In genomic region chr13:42968537-42968936, GRCm38 (mm10) we compare ENCODE assay signal across 33 mouse cellular contexts.
"Had no signal": no experiment of that assay in that cellular context is flagged by ENCODE, and none has a peak within 500 bp of the region (broad histone marks: within the 10 kb centered on the region; RNA-seq: fewer than 3 reads in every experiment).

No protein-coding gene starts in this region.

- H3K27ac ChIP-seq: heart, embryonic 13.5 days; heart, embryonic 15.5 days; hindbrain, embryonic 10.5 days; hindbrain, embryonic 12.5 days; hindbrain, embryonic 13.5 days; hindbrain, embryonic 14.5 days; hindbrain, embryonic 15.5 days; hindbrain, postnatal 0 days; intestine, embryonic 15.5 days; kidney, embryonic 15.5 days; kidney, postnatal 0 days; left cerebral cortex, adult 2 months had no signal

- ATAC-seq: hindbrain, embryonic 16.5 days; hindbrain, postnatal 0 days; inflammation-experienced regulatory T-cells, adult 6 months; intestine, embryonic 15.5 days; intestine, embryonic 16.5 days; intestine, postnatal 0 days had no signal

- H3K4me3 ChIP-seq: heart, embryonic 12.5 days; heart, embryonic 13.5 days; heart, embryonic 15.5 days; hindbrain, embryonic 10.5 days; hindbrain, embryonic 12.5 days; hindbrain, embryonic 13.5 days; hindbrain, embryonic 15.5 days; intestine, embryonic 15.5 days; kidney, embryonic 15.5 days; left cerebral cortex, adult 2 months had no signal

- DNase-seq: heart, postnatal 10 days; heart, postnatal 14 days; heart, postnatal 36 days; heart, postnatal 4 days; kidney, adult 11 months; kidney, adult 18-20 months; kidney, adult 2 months; kidney, adult 8-10 months; kidney, adult 9 months; kidney, postnatal 10 days; kidney, postnatal 14 days; kidney, postnatal 25 days; kidney, postnatal 36 days; kidney, postnatal 4 days; layer of hippocampus, adult 9-11 months; layer of hippocampus, postnatal 36 days had no signal
